Mouse (Mus musculus) limb, embryonic 15.5 days (tissue): ENCODE measurements around the gene Slc25a39. TPM values are rescaled to one million over a fixed set of nuclear protein-coding genes. Genes with fewer than 3 reads are reported as not detected.

Experiments
- ATAC-seq: fragments of 200-750 bp; cut with Nextera tagmentation; 2 replicates; pipeline ENCODE4 v1.8.0; 2017; ENCODE audit warnings: low read depth, moderate TSS enrichment; ENCODE audit not compliant: insufficient number of reproducible peaks, low FRiP score, low TSS enrichment
- H3K27ac ChIP-seq: fragments of 300-500 bp; sonication (generic); 2 replicates; pipeline ENCODE4 v1.5.1; 2015; ENCODE audit warnings: moderate library complexity, mild to moderate bottlenecking, inconsistent platforms
- H3K27me3 ChIP-seq: fragments of 300-500 bp; sonication (generic); 2 replicates; pipeline ENCODE4 v1.6.1; 2015; ENCODE audit warnings: inconsistent platforms
- H3K36me3 ChIP-seq: fragments of 300-500 bp; sonication (generic); 2 replicates; pipeline ENCODE4 v1.6.1; 2015; ENCODE audit warnings: inconsistent platforms
- H3K4me1 ChIP-seq: fragments of 300-500 bp; sonication (generic); 2 replicates; pipeline ENCODE4 v1.6.1; 2015; ENCODE audit warnings: inconsistent platforms
- H3K4me2 ChIP-seq: fragments of 300-500 bp; sonication (generic); 2 replicates; pipeline ENCODE4 v1.6.1; 2015; ENCODE audit warnings: mild to moderate bottlenecking, inconsistent platforms
- H3K4me3 ChIP-seq: fragments of 300-500 bp; sonication (generic); 2 replicates; pipeline ENCODE4 v1.5.1; 2015; ENCODE audit warnings: mild to moderate bottlenecking, inconsistent platforms
- H3K9ac ChIP-seq: fragments of 300-500 bp; sonication (generic); 2 replicates; pipeline ENCODE4 v1.6.1; 2015; ENCODE audit warnings: inconsistent platforms
- H3K9me3 ChIP-seq: fragments of 300-500 bp; sonication (generic); 2 replicates; pipeline ENCODE4 v1.6.1; 2016; ENCODE audit warnings: inconsistent platforms
- WGBS: fragments of 180-500 bp; shearing (Covaris S2); methylation state at CpG from one replicate; pipeline ENCODE4 v1.1.7; 2015; 5-methylcytosine and 5-hydroxymethylcytosine counted together
- polyA plus RNA-seq: library from polyadenylated mRNA; unstranded; fragments of >200 nt; fragmentation: Nextera tagmentation; extraction: Ambion mirVana; gene quantifications from 2 replicates; pipeline ENCODE4 v1.2.1, GENCODE M21; 2015

The Slc25a39 gene
- 184 and 195 TPM in 2 replicates for polyA plus RNA-seq

GRCm38 (mm10) chr11:102407834-102408215 is at the start of gene Slc25a39:
TSS of gene Slc25a39 (minus strand) at chr11:102407946.
- no peaks in the 10 kb centered on the region for H3K9me3 ChIP-seq
- WGBS = under 1% methylated on average over 19 of the region's 19 CpGs
- H3K4me2 ChIP-seq = peak within 1 kb of the TSS; percentile 86
- peaks cover 21% of the 10 kb centered on the region for H3K36me3 ChIP-seq
- peak within 1 kb of the TSS; percentile 94 for H3K27ac ChIP-seq
- H3K4me1 ChIP-seq = peaks cover 24% of the 10 kb centered on the region
- peaks cover 4% of the 10 kb centered on the region; the same call in 1 of the 2 replicates for H3K27me3 ChIP-seq
- H3K9ac ChIP-seq = peak within 1 kb of the TSS; percentile 75
- no peak for ATAC-seq
- H3K4me3 ChIP-seq = peak within 1 kb of the TSS; percentile 82

GRCm38 (mm10) chr11:102455740-102456396 is 48.1 kb upstream of the Slc25a39 start:
- Histone ChIP-seq H3K27me3 (peaks cover 28% of the 10 kb centered on the region), H3K27ac (no peak overlapping the region; the same call in 1 of the 2 replicates)
- WGBS = under 1% methylated on average over 40 of the region's 40 CpGs

GRCm38 (mm10) chr11:102453131-102453530 is 45.4 kb upstream of the Slc25a39 start:
- no peaks in the 10 kb centered on the region for H3K36me3 ChIP-seq
- WGBS = 21% methylated on average over 10 of the region's 10 CpGs
- no peak overlapping the region for H3K4me3 ChIP-seq
- no peak overlapping the region for H3K9ac ChIP-seq
- H3K4me1 ChIP-seq = peaks cover 27% of the 10 kb centered on the region
- no peak for ATAC-seq
- H3K27ac ChIP-seq = no peak overlapping the region
- no peak overlapping the region for H3K4me2 ChIP-seq
- H3K9me3 ChIP-seq = no peaks in the 10 kb centered on the region
- peaks cover 33% of the 10 kb centered on the region for H3K27me3 ChIP-seq

More at GRCm38 (mm10) chr11:102455740-102456396, 48.1 kb upstream of the Slc25a39 start:
- peaks cover 21% of the 10 kb centered on the region for H3K4me1 ChIP-seq
- H3K36me3 ChIP-seq = no peaks in the 10 kb centered on the region
- H3K9me3 ChIP-seq = no peaks in the 10 kb centered on the region
- peak overlapping the region; percentile 26; the same call in 1 of the 2 replicates for H3K9ac ChIP-seq
- H3K4me2 ChIP-seq = peak overlapping the region; percentile 84
- ATAC-seq = peak; percentile 81
- peak overlapping the region; percentile 52 for H3K4me3 ChIP-seq

GRCm38 (mm10) chr11:102449043-102450008 is 41.6 kb upstream of the Slc25a39 start:
- H3K4me1 ChIP-seq = peaks cover 36% of the 10 kb centered on the region
- H3K9me3 ChIP-seq = no peaks in the 10 kb centered on the region
- no peaks in the 10 kb centered on the region for H3K36me3 ChIP-seq
- ATAC-seq = no peak
- H3K27me3 ChIP-seq = peaks cover 25% of the 10 kb centered on the region
- no peak overlapping the region for H3K4me2 ChIP-seq
- 34% methylated on average over 17 of the region's 17 CpGs for WGBS
- no peak overlapping the region for H3K4me3 ChIP-seq
- no peak overlapping the region for H3K9ac ChIP-seq
- H3K27ac ChIP-seq = no peak overlapping the region

GRCm38 (mm10) chr11:102448327-102448726 is 40.6 kb upstream of the Slc25a39 start:
- Histone ChIP-seq H3K36me3 (peaks cover 7% of the 10 kb centered on the region; the same call in 1 of the 2 replicates), H3K4me2 (0 out of 2 replicates have a peak overlapping the region, but pooled peaks have one; percentile 2), H3K27ac (no peak overlapping the region), H3K4me1 (peaks cover 43% of the 10 kb centered on the region), H3K27me3 (peaks cover 18% of the 10 kb centered on the region), H3K4me3 (no peak overlapping the region), H3K9ac (no peak overlapping the region), H3K9me3 (no peaks in the 10 kb centered on the region)
- no peak for ATAC-seq
- 13% methylated on average over 8 of the region's 8 CpGs for WGBS

- H3K27ac ChIP-seq = peak within 1 kb of the TSS; percentile 96
- under 1% methylated on average over 31 of the region's 40 CpGs for WGBS
- peaks cover 13% of the 10 kb centered on the region for H3K36me3 ChIP-seq
- ATAC-seq = peak; percentile 53; the same call in 1 of the 2 replicates
- H3K27me3 ChIP-seq = peaks cover 11% of the 10 kb centered on the region; the same call in 1 of the 2 replicates
- H3K4me1 ChIP-seq = peaks cover 43% of the 10 kb centered on the region
- peak within 1 kb of the TSS; percentile 99 for H3K9ac ChIP-seq
- no peaks in the 10 kb centered on the region for H3K9me3 ChIP-seq
- H3K4me2 ChIP-seq = peak within 1 kb of the TSS; percentile 78
- peak within 1 kb of the TSS; percentile 96 for H3K4me3 ChIP-seq
Measured at GRCm38 (mm10) chr11:102447497-102447896, 39.8 kb upstream of the Slc25a39 start, which contains the start of gene Fam171a2. TSS of gene Fam171a2 (minus strand) at chr11:102447682.

GRCm38 (mm10) chr11:102446581-102447461 is 39.1 kb upstream of the Slc25a39 start:
- peaks cover 43% of the 10 kb centered on the region for H3K4me1 ChIP-seq

GRCm38 (mm10) chr11:102445891-102446361 is 38.2 kb upstream of the Slc25a39 start:
- peak overlapping the region; percentile 78 for H3K4me2 ChIP-seq
- peaks cover 43% of the 10 kb centered on the region for H3K4me1 ChIP-seq
- H3K9ac ChIP-seq = peak overlapping the region; percentile 99; the same call in 1 of the 2 replicates
- peaks cover 11% of the 10 kb centered on the region; the same call in 1 of the 2 replicates for H3K27me3 ChIP-seq
- H3K4me3 ChIP-seq = peak overlapping the region; percentile 96
- no peaks in the 10 kb centered on the region for H3K9me3 ChIP-seq
- H3K27ac ChIP-seq = peak overlapping the region; percentile 96
- H3K36me3 ChIP-seq = peaks cover 28% of the 10 kb centered on the region
- WGBS = 5% methylated on average over 7 of the region's 7 CpGs
- no peak for ATAC-seq

More at GRCm38 (mm10) chr11:102446581-102447461, 39.1 kb upstream of the Slc25a39 start:
- under 1% methylated on average over 46 of the region's 49 CpGs for WGBS
- Histone ChIP-seq H3K4me2 (peak overlapping the region; percentile 78), H3K9ac (peak overlapping the region; percentile 99), H3K27me3 (peaks cover 11% of the 10 kb centered on the region; the same call in 1 of the 2 replicates), H3K9me3 (no peaks in the 10 kb centered on the region), H3K4me3 (peak overlapping the region; percentile 96), H3K27ac (peak overlapping the region; percentile 96), H3K36me3 (peaks cover 19% of the 10 kb centered on the region)
- ATAC-seq = no peak

- no peak overlapping the region for H3K9ac ChIP-seq
- peak overlapping the region; percentile 78 for H3K4me2 ChIP-seq
- no peaks in the 10 kb centered on the region for H3K9me3 ChIP-seq
- peaks cover 8% of the 10 kb centered on the region; the same call in 1 of the 2 replicates for H3K27me3 ChIP-seq
- WGBS = 17% methylated on average over 10 of the region's 10 CpGs
- peak; percentile 64 for ATAC-seq
- peak overlapping the region; percentile 96 for H3K27ac ChIP-seq
- peak overlapping the region; percentile 96 for H3K4me3 ChIP-seq
- H3K4me1 ChIP-seq = peaks cover 43% of the 10 kb centered on the region
- H3K36me3 ChIP-seq = peaks cover 32% of the 10 kb centered on the region
Measured at GRCm38 (mm10) chr11:102445264-102445890, 37.6 kb upstream of the Slc25a39 start.

GRCm38 (mm10) chr11:102444781-102445180 is 37.0 kb upstream of the Slc25a39 start:
- 15% methylated on average over 6 of the region's 6 CpGs for WGBS
- no peak overlapping the region for H3K27ac ChIP-seq
- no peaks in the 10 kb centered on the region for H3K9me3 ChIP-seq
- H3K4me1 ChIP-seq = peaks cover 43% of the 10 kb centered on the region
- H3K4me2 ChIP-seq = no peak overlapping the region; the same call in 1 of the 2 replicates
- no peak for ATAC-seq
- no peak overlapping the region for H3K9ac ChIP-seq
- 0 out of 2 replicates have a peak overlapping the region, but pooled peaks have one; percentile 96 for H3K4me3 ChIP-seq
- peaks cover 5% of the 10 kb centered on the region; the same call in 1 of the 2 replicates for H3K27me3 ChIP-seq
- peaks cover 37% of the 10 kb centered on the region for H3K36me3 ChIP-seq
